Mouse (Mus musculus) CH12.LX (cell line): ENCODE measurements around the gene Kremen2. TPM values are rescaled to one million over a fixed set of nuclear protein-coding genes. Genes with fewer than 3 reads are reported as not detected.
A peak's percentile ranks its signal among the peaks of the same experiment; 100 is the strongest.

Source experiments
- DNase-seq: peaks from one replicate; pipeline ENCODE4 v3.0.0-alpha.2; 2013; ENCODE audit errors: extremely low read depth
- H3K27ac ChIP-seq: 2 replicates; pipeline ENCODE4 v1.5.1; 2012; ENCODE audit warnings: low read depth, mild to moderate bottlenecking, control low read depth, moderate library complexity; ENCODE audit not compliant: insufficient read depth
- H3K27me3 ChIP-seq: replicated peaks from 2 replicates; pipeline ENCODE3; 2012; ENCODE audit warnings: inconsistent platforms
- H3K36me3 ChIP-seq, 2 experiments: replicated peaks in 1 of 2; 2 replicates each; pipeline versions ENCODE3 to v1.6.1; 2012; ENCODE audit warnings: inconsistent platforms in 1 of 2, low read length in 1 of 2, mild to moderate bottlenecking in 1 of 2, mixed read lengths in 1 of 2, moderate library complexity in 1 of 2; ENCODE audit not compliant: control insufficient read depth in 1 of 2, insufficient read depth in 1 of 2
- H3K4me1 ChIP-seq, 2 experiments: 2 replicates each; pipeline ENCODE4 v1.6.1; 2012; ENCODE audit warnings: inconsistent platforms in 1 of 2, moderate library complexity in 1 of 2; ENCODE audit not compliant: insufficient read depth in 2 of 2, control insufficient read depth in 1 of 2
- H3K4me2 ChIP-seq: 2 replicates; pipeline ENCODE4 v1.6.1; 2012; ENCODE audit warnings: low read depth, mild to moderate bottlenecking, control low read depth; ENCODE audit not compliant: poor library complexity, insufficient read depth, severe bottlenecking
- H3K4me3 ChIP-seq, 3 experiments: fragments of 150-350 bp in 1 of 3; sonication (generic) in 1 of 3; replicated peaks in 1 of 3; 2 replicates each; pipeline versions ENCODE3 to v1.5.1; 2011 to 2012; ENCODE audit warnings: low read depth in 2 of 3, low read length in 2 of 3, mild to moderate bottlenecking in 2 of 3, moderate library complexity in 2 of 3, control low read depth in 1 of 3, improper control_type of control experiment in 1 of 3, inconsistent platforms in 1 of 3, mixed read lengths in 1 of 3; ENCODE audit not compliant: poor library complexity in 1 of 3
- H3K79me2 ChIP-seq: replicated peaks from 2 replicates; pipeline ENCODE4 v1.6.1; 2012; ENCODE audit warnings: mild to moderate bottlenecking, moderate library complexity; ENCODE audit not compliant: control insufficient read depth, poor library complexity, insufficient read depth, severe bottlenecking; ENCODE audit errors: extremely low read depth
- H3K9ac ChIP-seq: 2 replicates; pipeline ENCODE4 v1.6.1; 2012; ENCODE audit warnings: low read depth, mild to moderate bottlenecking, control low read depth, moderate library complexity; ENCODE audit not compliant: insufficient read depth
- H3K9me3 ChIP-seq: replicated peaks from 2 replicates; pipeline ENCODE3; 2012; ENCODE audit warnings: low read length, inconsistent platforms, mixed read lengths
- CHD1 ChIP-seq: IDR thresholded peaks from 2 replicates; pipeline ENCODE4 v1.6.1; 2012; ENCODE audit warnings: low read depth, low read length, improper control_type of control experiment, inconsistent platforms
- CHD2 ChIP-seq: IDR thresholded peaks from 2 replicates; pipeline ENCODE4 v1.6.1; 2011; ENCODE audit warnings: low read length, improper control_type of control experiment
- CTCF ChIP-seq, 2 experiments: IDR thresholded peaks in 1 of 2; conservative IDR thresholded peaks in 1 of 2; 2 replicates each; pipeline ENCODE4 v1.5.1; 2011 to 2012; ENCODE audit warnings: low read depth in 2 of 2, low read length in 2 of 2, improper control_type of control experiment in 1 of 2, inconsistent platforms in 1 of 2, mild to moderate bottlenecking in 1 of 2, moderate library complexity in 1 of 2
- EP300 ChIP-seq: IDR thresholded peaks from 2 replicates; pipeline ENCODE4 v1.6.1; 2011; ENCODE audit warnings: low read length, improper control_type of control experiment
- GABPA ChIP-seq: IDR thresholded peaks from 2 replicates; pipeline ENCODE4 v1.6.1; 2012; ENCODE audit warnings: low read depth, low read length, improper control_type of control experiment, inconsistent platforms; ENCODE audit not compliant: insufficient replicate concordance
- HCFC1 ChIP-seq: IDR thresholded peaks from 2 replicates; pipeline ENCODE4 v1.6.1; 2012; ENCODE audit warnings: low read depth, mild to moderate bottlenecking, inconsistent platforms, low read length, improper control_type of control experiment
- IRF4 ChIP-seq: IDR thresholded peaks from 2 replicates; pipeline ENCODE4 v1.6.1; 2014; ENCODE audit warnings: low read depth, mild to moderate bottlenecking, inconsistent platforms, low read length, improper control_type of control experiment
- JUND ChIP-seq: conservative IDR thresholded peaks from 2 replicates; pipeline ENCODE4 v1.6.1; 2011; ENCODE audit warnings: low read depth, low read length, improper control_type of control experiment
- KAT2A ChIP-seq: IDR thresholded peaks from 2 replicates; pipeline ENCODE4 v1.6.1; 2012; ENCODE audit warnings: low read length, improper control_type of control experiment, inconsistent platforms; ENCODE audit not compliant: insufficient replicate concordance
- MAX ChIP-seq: IDR thresholded peaks from 2 replicates; pipeline ENCODE4 v1.6.1; 2011; ENCODE audit warnings: low read length, improper control_type of control experiment
- MAZ ChIP-seq: IDR thresholded peaks from 2 replicates; pipeline ENCODE4 v1.6.1; 2012; ENCODE audit warnings: low read depth, mild to moderate bottlenecking, inconsistent platforms, low read length, improper control_type of control experiment, moderate library complexity
- MEF2A ChIP-seq: IDR thresholded peaks from 2 replicates; pipeline ENCODE4 v1.6.1; 2014; ENCODE audit warnings: low read depth, mild to moderate bottlenecking, inconsistent platforms, low read length, improper control_type of control experiment, borderline replicate concordance
- NRF1 ChIP-seq: IDR thresholded peaks from 2 replicates; pipeline ENCODE4 v1.6.1; 2014; ENCODE audit warnings: low read depth, mild to moderate bottlenecking, inconsistent platforms, low read length, improper control_type of control experiment, moderate library complexity
- POLR2AphosphoS2 ChIP-seq: IDR thresholded peaks from 2 replicates; pipeline ENCODE4 v1.6.1; 2011; ENCODE audit warnings: low read depth, low read length, improper control_type of control experiment
- RAD21 ChIP-seq: IDR thresholded peaks from 2 replicates; pipeline ENCODE4 v1.6.1; 2011; ENCODE audit warnings: low read depth, mild to moderate bottlenecking, low read length, improper control_type of control experiment, moderate library complexity
- RCOR1 ChIP-seq: conservative IDR thresholded peaks from 2 replicates; pipeline ENCODE4 v1.6.1; 2012; ENCODE audit warnings: low read depth, mild to moderate bottlenecking, inconsistent platforms, low read length, improper control_type of control experiment
- SIN3A ChIP-seq: IDR thresholded peaks from 2 replicates; pipeline ENCODE4 v1.6.1; 2012; ENCODE audit warnings: low read length, improper control_type of control experiment, inconsistent platforms
- SMC3 ChIP-seq: IDR thresholded peaks from 2 replicates; pipeline ENCODE4 v1.6.1; 2011; ENCODE audit warnings: low read depth, low read length, improper control_type of control experiment
- TCF12 ChIP-seq: IDR thresholded peaks from 2 replicates; pipeline ENCODE4 v1.6.1; 2014; ENCODE audit warnings: low read depth, mild to moderate bottlenecking, inconsistent platforms, low read length, improper control_type of control experiment
- USF1 ChIP-seq: IDR thresholded peaks from 2 replicates; pipeline ENCODE4 v1.6.1; 2014; ENCODE audit warnings: low read depth, mild to moderate bottlenecking, inconsistent platforms, low read length, improper control_type of control experiment
- ZC3H11A ChIP-seq: IDR thresholded peaks from 2 replicates; pipeline ENCODE4 v1.6.1; 2012; ENCODE audit warnings: low read depth, mild to moderate bottlenecking, inconsistent platforms, low read length, improper control_type of control experiment
- ZMIZ1 ChIP-seq: IDR thresholded peaks from 2 replicates; pipeline ENCODE4 v1.6.1; 2012; ENCODE audit warnings: low read depth, mild to moderate bottlenecking, inconsistent platforms, low read length, improper control_type of control experiment
- ZNF384 ChIP-seq: IDR thresholded peaks from 2 replicates; pipeline ENCODE4 v1.6.1; 2012; ENCODE audit warnings: low read depth, low read length, improper control_type of control experiment, inconsistent platforms
- dilution Hi-C: fragments of 300-500 bp; cut with MboI; formaldehyde crosslinking; loops from 2 replicates; pipeline ENCODE4 v1.14.3; 2020; ENCODE audit warnings: low sequenced_read_pairs; ENCODE audit not compliant: extremely low pct_unique_long_range_greater_than_20kb, extremely low pct_ligation_motif_present
- in situ Hi-C: fragments of 300-500 bp; cut with MboI; formaldehyde crosslinking; loops from 3 replicates; pipeline ENCODE4 v1.14.3; 2019; ENCODE audit warnings: low sequenced_read_pairs, low pct_ligation_motif_present, low pct_unique_long_range_greater_than_20kb, mixed read lengths
- polyA plus RNA-seq: library from polyadenylated mRNA; unstranded; fragments of >175 nt; gene quantifications from 2 replicates; pipeline ENCODE4 v1.2.1, GENCODE M21; 2012; ENCODE audit warnings: low read depth; ENCODE audit not compliant: insufficient read length
- total RNA-seq, 2 experiments: library from RNA; depleted of rRNA; stranded (reverse); fragments of 300-350 nt in 1 of 2; fragments of >200 nt in 1 of 2; gene quantifications; 2 replicates each; pipeline ENCODE4 v1.2.3; 2012 to 2014

Kremen2 gene
- total and polyA plus RNA-seq, 3 experiments, result 0.21 to 0.55 (median 0.23) TPM

DNA sequence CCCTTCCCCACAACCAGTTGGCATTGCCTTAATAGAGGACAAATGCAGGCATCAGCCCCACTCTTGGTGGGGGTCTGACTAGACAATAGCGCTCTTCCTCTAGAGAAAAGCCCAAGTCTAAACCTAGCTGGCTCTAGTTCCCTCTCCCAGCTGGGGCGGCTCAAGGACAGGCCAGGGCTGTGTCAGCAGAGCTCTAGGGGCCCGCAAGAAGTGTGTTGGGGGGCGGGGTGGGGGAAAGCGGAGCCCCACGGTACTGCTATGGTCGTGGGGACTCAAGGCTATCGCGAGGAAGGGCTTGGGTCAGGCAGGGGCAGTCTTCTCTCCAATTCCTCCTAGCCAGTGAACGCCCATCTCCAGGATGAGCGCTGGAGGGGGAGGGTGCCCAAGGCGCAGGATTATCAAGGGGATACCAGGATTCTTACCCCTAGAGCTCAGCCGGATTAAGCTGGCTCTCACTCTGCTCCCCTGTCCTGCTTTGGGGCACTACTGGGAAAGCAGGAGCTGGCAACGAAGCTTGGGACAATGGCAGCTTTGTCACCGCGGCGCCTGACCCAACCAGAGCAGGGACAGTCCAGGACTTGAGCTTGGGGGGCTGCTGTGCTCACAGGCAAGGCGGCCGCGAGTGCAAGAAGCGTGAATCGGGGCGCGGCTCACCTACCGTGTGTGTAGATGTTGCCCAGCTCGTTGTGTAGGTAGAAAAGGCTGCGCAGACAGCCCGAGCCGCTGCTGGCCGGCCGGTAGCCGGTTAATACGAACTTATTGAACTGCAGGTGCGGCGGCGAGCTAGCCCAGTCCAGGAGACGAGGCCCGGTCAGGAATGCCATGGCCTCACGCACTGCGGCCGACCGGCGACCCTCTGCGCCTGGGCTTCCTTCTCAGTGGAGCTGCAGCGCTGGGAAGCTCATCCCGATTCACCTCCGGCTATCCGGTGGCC, 6.2 kb downstream of the Kremen2 start:
- no peaks in the 10 kb centered on the region for H3K9me3 ChIP-seq
- H3K4me1 ChIP-seq, result peaks cover 7 to 16% of the 10 kb centered on the region in 2 experiments; a peak in 3 of 4 replicates
- no peak overlapping the region for H3K27ac ChIP-seq
- dilution Hi-C loops, result no loop called here
- H3K9ac ChIP-seq, result peak overlapping the region; percentile 48
- H3K4me2 ChIP-seq, result peak overlapping the region; percentile 93
- peaks cover 54% of the 10 kb centered on the region for H3K27me3 ChIP-seq
- in situ Hi-C loops, result no loop called here
- DNase-seq, result no peak
- H3K79me2 ChIP-seq, result no peaks in the 10 kb centered on the region
- H3K36me3 ChIP-seq, result peaks cover 14 to 33% of the 10 kb centered on the region in 2 experiments
- TF ChIP-seq ZC3H11A (no peak), NRF1 (no peak), IRF4 (no peak), KAT2A (no peak), JUND (no peak), MEF2A (no peak), MAX (no peak), CTCF (conservative IDR thresholded peaks at IDR 0.05 in 1 of 2, IDR thresholded peaks at IDR 0.05 in 1 of 2; ENCODE audit: low read depth in 2 of 2, low read length in 2 of 2) (no peak), CHD2 (no peak), SMC3 (no peak), ZNF384 (no peak), EP300 (no peak), GABPA (no peak), ZMIZ1 (no peak), POLR2AphosphoS2 (no peak), MAZ (no peak), RCOR1 (no peak)
- peak overlapping the region in 2 of 3 experiments; percentile 33 to 58 for H3K4me3 ChIP-seq

DNA sequence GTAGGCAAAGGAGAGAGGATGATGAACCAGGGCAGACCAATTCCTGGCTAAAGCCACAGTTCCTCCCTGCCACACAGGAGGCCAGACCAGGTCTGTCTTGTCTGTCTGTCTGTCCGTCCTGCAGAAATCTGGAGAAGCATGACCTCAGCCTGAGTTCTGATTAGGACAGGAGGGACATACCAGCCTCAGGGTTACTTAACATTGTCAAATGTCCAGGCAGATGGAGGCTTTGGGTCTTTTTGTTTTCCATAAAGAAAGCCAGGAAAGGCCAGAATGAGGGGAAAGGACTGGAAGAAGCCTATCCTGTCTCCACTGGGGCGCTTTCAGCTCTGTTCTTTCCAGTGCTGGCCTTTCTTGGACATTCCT, 6.8 kb downstream of the Kremen2 start:
- Histone ChIP-seq H3K4me3 (no peak overlapping the region), H3K4me1 (peaks cover 7 to 16% of the 10 kb centered on the region in 2 experiments; a peak in 3 of 4 replicates)
- in situ Hi-C loops, result no loop called here
- TF ChIP-seq CHD1 (no peak), ZMIZ1 (no peak), HCFC1 (no peak), TCF12 (no peak), POLR2AphosphoS2 (no peak), JUND (no peak), RAD21 (no peak), USF1 (no peak), SIN3A (no peak)
- TF ChIP-seq, all 38 proteins: peak for 0
- Histone ChIP-seq H3K79me2 (no peaks in the 10 kb centered on the region), H3K36me3 (peaks cover 20 to 40% of the 10 kb centered on the region in 2 experiments), H3K9me3 (no peaks in the 10 kb centered on the region), H3K27ac (no peak overlapping the region), H3K9ac (no peak overlapping the region), H3K4me2 (no peak overlapping the region), H3K27me3 (peaks cover 51% of the 10 kb centered on the region)
- no peak for DNase-seq
- dilution Hi-C loops, result no loop called here
